Comparison of ENCODE assay signal across 15 mouse cellular contexts in the genomic region with DNA sequence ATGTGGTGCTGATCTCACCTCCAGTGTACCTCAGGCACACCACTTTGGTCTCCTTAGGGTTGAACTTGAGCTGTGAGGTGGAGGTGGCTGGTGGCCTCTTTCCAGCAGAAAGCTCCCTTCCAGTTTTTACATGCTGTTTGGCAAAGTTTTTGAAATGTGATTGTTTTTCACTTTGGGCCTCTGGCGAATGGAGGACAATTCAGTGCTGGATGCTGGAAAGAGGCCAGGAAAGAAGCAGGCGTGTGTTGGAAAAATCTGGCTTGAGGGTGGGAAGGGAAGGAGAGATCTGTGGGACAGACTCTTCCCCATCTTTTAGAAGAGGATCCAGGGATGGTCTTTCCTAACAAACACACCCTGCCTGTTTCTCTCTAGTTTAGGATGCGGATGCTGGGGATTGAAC. TPM values are rescaled to one million over a fixed set of nuclear protein-coding genes. Genes with fewer than 3 reads are reported as not detected.
DNase-seq lines count a peak whose midpoint lies in the region; ATAC-seq and TF ChIP-seq lines count a peak whose summit lies in the region.
"Had no signal": no experiment of that assay in that cellular context is flagged by ENCODE, and none has a peak within 500 bp of the region (broad histone marks: within the 10 kb centered on the region; RNA-seq: fewer than 3 reads in every experiment).

No protein-coding gene starts in this region.

- no peak for DNase-seq in embryonic facial prominence, embryonic 10.5 days (ENCODE audit: low spot score)
- peak; percentile 75 for DNase-seq in lung, embryonic 14.5 days
- DNase-seq in lung, postnatal 36 days: no peak
- peak; percentile 28 for DNase-seq in lung, postnatal 14 days
- DNase-seq in forebrain, postnatal 0 days: no peak
- DNase-seq: adrenal gland, postnatal 10 days; cerebellum, postnatal 25 days; kidney, adult 11 months; liver, embryonic 13.5 days had no signal

- no peaks in the 10 kb centered on the region for H3K27me3 ChIP-seq in embryonic facial prominence, embryonic 13.5 days
- no peaks in the 10 kb centered on the region for H3K27me3 ChIP-seq in embryonic facial prominence, embryonic 10.5 days (replicated peaks; ENCODE audit: low read depth, poor library complexity, severe bottlenecking)
- no peaks in the 10 kb centered on the region for H3K27me3 ChIP-seq in lung, embryonic 14.5 days (ENCODE audit: insufficient read depth, low read length)
- H3K27me3 ChIP-seq in heart, embryonic 16.5 days (ENCODE audit: control insufficient read depth, insufficient read depth, low read length): no peaks in the 10 kb centered on the region
- H3K27me3 ChIP-seq in forebrain, postnatal 0 days (ENCODE audit: insufficient read depth, low read length): no peaks in the 10 kb centered on the region
- H3K27me3 ChIP-seq: liver, embryonic 13.5 days had no signal

- H3K4me1 ChIP-seq in embryonic facial prominence, embryonic 13.5 days: peaks cover 25% of the 10 kb centered on the region
- peaks cover 20% of the 10 kb centered on the region for H3K4me1 ChIP-seq in embryonic facial prominence, embryonic 10.5 days
- H3K4me1 ChIP-seq in lung, embryonic 14.5 days (ENCODE audit: insufficient read depth): 0 out of 2 replicates have a peak, but pooled peaks cover 4% of the 10 kb centered on the region
- H3K4me1 ChIP-seq in heart, embryonic 16.5 days (ENCODE audit: control insufficient read depth, insufficient read depth, low read length): peaks cover 9% of the 10 kb centered on the region
- no peaks in the 10 kb centered on the region; the same call in 1 of the 2 replicates for H3K4me1 ChIP-seq in forebrain, postnatal 0 days (ENCODE audit: insufficient read depth)

- H3K27ac ChIP-seq in embryonic facial prominence, embryonic 13.5 days: peak overlapping the region; percentile 49; the same call in 1 of the 2 replicates
- no peak overlapping the region for H3K27ac ChIP-seq in embryonic facial prominence, embryonic 10.5 days (replicated peaks)
- H3K27ac ChIP-seq in lung, embryonic 14.5 days (ENCODE audit: low read depth): peak overlapping the region; percentile 13; the same call in 1 of the 2 replicates
- peak overlapping the region; percentile 21 for H3K27ac ChIP-seq in heart, embryonic 16.5 days (ENCODE audit: low read length)
- H3K27ac ChIP-seq in forebrain, postnatal 0 days (ENCODE audit: low read depth, low read length): no peak overlapping the region
- H3K27ac ChIP-seq: left cerebral cortex, adult 2 months; liver, embryonic 13.5 days had no signal

- no peaks in the 10 kb centered on the region for H3K9me3 ChIP-seq in embryonic facial prominence, embryonic 13.5 days
- H3K9me3 ChIP-seq in embryonic facial prominence, embryonic 10.5 days: no peaks in the 10 kb centered on the region
- H3K9me3 ChIP-seq in lung, embryonic 14.5 days (ENCODE audit: low read depth, low read length): no peaks in the 10 kb centered on the region
- no peaks in the 10 kb centered on the region for H3K9me3 ChIP-seq in heart, embryonic 16.5 days (replicated peaks; ENCODE audit: control insufficient read depth, low read length)
- no peaks in the 10 kb centered on the region for H3K9me3 ChIP-seq in forebrain, postnatal 0 days (ENCODE audit: low read length)
- H3K9me3 ChIP-seq: liver, embryonic 13.5 days had no signal

- no peak for TF ChIP-seq CTCF in lung, embryonic 14.5 days (IDR thresholded peaks at IDR 0.05; ENCODE audit: low read depth)
- no peak for TF ChIP-seq CTCF in forebrain, postnatal 0 days (IDR thresholded peaks at IDR 0.05; ENCODE audit: low read depth)

- H3K9ac ChIP-seq in embryonic facial prominence, embryonic 13.5 days: no peak overlapping the region; the same call in 1 of the 2 replicates
- H3K9ac ChIP-seq in lung, embryonic 14.5 days: no peak overlapping the region
- no peak overlapping the region for H3K9ac ChIP-seq in heart, embryonic 16.5 days (ENCODE audit: low read length)
- no peak overlapping the region for H3K9ac ChIP-seq in forebrain, postnatal 0 days
- H3K9ac ChIP-seq: liver, embryonic 13.5 days had no signal

- H3K4me2 ChIP-seq in embryonic facial prominence, embryonic 13.5 days: no peak overlapping the region
- H3K4me2 ChIP-seq in lung, embryonic 14.5 days: no peak overlapping the region
- H3K4me2 ChIP-seq in heart, embryonic 16.5 days (ENCODE audit: low read depth, low read length): no peak overlapping the region
- H3K4me2 ChIP-seq in forebrain, postnatal 0 days (ENCODE audit: low read depth): no peak overlapping the region
- H3K4me2 ChIP-seq: liver, embryonic 13.5 days had no signal

- 0 out of 2 replicates have a peak, but pooled peaks cover 3% of the 10 kb centered on the region for H3K36me3 ChIP-seq in embryonic facial prominence, embryonic 13.5 days
- peaks cover 18% of the 10 kb centered on the region; the same call in 1 of the 2 replicates for H3K36me3 ChIP-seq in embryonic facial prominence, embryonic 10.5 days (replicated peaks)
- H3K36me3 ChIP-seq in lung, embryonic 14.5 days (ENCODE audit: insufficient read depth): no peaks in the 10 kb centered on the region
- H3K36me3 ChIP-seq in heart, embryonic 16.5 days (ENCODE audit: control insufficient read depth, insufficient read depth): no peaks in the 10 kb centered on the region
- H3K36me3 ChIP-seq in forebrain, postnatal 0 days (ENCODE audit: insufficient read depth): 0 out of 2 replicates have a peak, but pooled peaks cover 3% of the 10 kb centered on the region

- WGBS in embryonic facial prominence, embryonic 13.5 days: 70% methylated on average over 3 of the region's 3 CpGs
- WGBS in embryonic facial prominence, embryonic 10.5 days: 89% methylated on average over 3 of the region's 3 CpGs
- WGBS in lung, embryonic 14.5 days: 56% methylated on average over 3 of the region's 3 CpGs
- 51% methylated on average over 3 of the region's 3 CpGs for WGBS in heart, embryonic 16.5 days
- WGBS in forebrain, postnatal 0 days: 54% methylated on average over 3 of the region's 3 CpGs

- no peak overlapping the region for H3K4me3 ChIP-seq in embryonic facial prominence, embryonic 13.5 days
- H3K4me3 ChIP-seq in embryonic facial prominence, embryonic 10.5 days: no peak overlapping the region
- H3K4me3 ChIP-seq in lung, embryonic 14.5 days (ENCODE audit: low read depth, low read length): no peak overlapping the region
- no peak overlapping the region for H3K4me3 ChIP-seq in heart, embryonic 16.5 days (ENCODE audit: low read length)
- no peak overlapping the region for H3K4me3 ChIP-seq in forebrain, postnatal 0 days (ENCODE audit: low read depth, low read length)
- H3K4me3 ChIP-seq: left cerebral cortex, adult 2 months; liver, embryonic 13.5 days; myocyte had no signal

- no peak for ATAC-seq in embryonic facial prominence, embryonic 13.5 days (ENCODE audit: insufficient number of reproducible peaks, insufficient read depth, low FRiP score, low TSS enrichment, low read depth)
- ATAC-seq in lung, embryonic 14.5 days (ENCODE audit: insufficient read depth): no peak
- ATAC-seq in heart, embryonic 16.5 days (replicated peaks; ENCODE audit: extremely low read depth, insufficient read depth, low FRiP score): 0 out of 2 replicates have a peak, but pooled peaks have one; percentile 21
- ATAC-seq in CD4-positive, CD25-positive, alpha-beta regulatory T cell, adult 4 months: no peak
- ATAC-seq in forebrain, postnatal 0 days: no peak
- ATAC-seq: forebrain, embryonic 16.5 days had no signal

RNA-seq across cellular contexts. Expression of gene Wwp2, which starts 8.5 kb away (rescaled TPM):
- polyA plus RNA-seq in embryonic facial prominence, embryonic 13.5 days (2015; fragmentation: Nextera tagmentation; extraction: Ambion mirVana): 158 and 211 TPM in 2 replicates
- 62.2 and 67.5 TPM in 2 replicates for polyA plus RNA-seq in embryonic facial prominence, embryonic 10.5 days (2016; fragmentation: Nextera tagmentation; extraction: Ambion mirVana)
- polyA plus RNA-seq in lung, embryonic 14.5 days (2014; fragmentation: Nextera tagmentation; extraction: Ambion mirVana): 47.7 and 48.2 TPM in 2 replicates
- polyA plus RNA-seq in heart, embryonic 16.5 days (2015; fragmentation: Nextera tagmentation; extraction: Ambion mirVana): 30.3 and 31.4 TPM in 2 replicates
- 100 to 1,000 TPM; 117 to 187 TPM for polyA plus RNA-seq in CD4-positive, CD25-positive, alpha-beta regulatory T cell, adult 4 months (2017; shearing (Covaris generic))
- 29.7 and 37.0 TPM in 2 replicates for total RNA-seq in forebrain, postnatal 0 days (2014; rRNA removed)
- polyA plus RNA-seq in forebrain, postnatal 0 days (2015; fragmentation: Nextera tagmentation; extraction: Ambion mirVana): 30.2 and 34.9 TPM in 2 replicates

RNA-seq across cellular contexts. Expression of gene Nob1, which starts 19.8 kb away (rescaled TPM):
- 96.8 and 106 TPM in 2 replicates for polyA plus RNA-seq in embryonic facial prominence, embryonic 13.5 days (2015; fragmentation: Nextera tagmentation; extraction: Ambion mirVana)
- 104 and 106 TPM in 2 replicates for polyA plus RNA-seq in embryonic facial prominence, embryonic 10.5 days (2016; fragmentation: Nextera tagmentation; extraction: Ambion mirVana)
- 73.9 and 82.0 TPM in 2 replicates for polyA plus RNA-seq in lung, embryonic 14.5 days (2014; fragmentation: Nextera tagmentation; extraction: Ambion mirVana)
- polyA plus RNA-seq in heart, embryonic 16.5 days (2015; fragmentation: Nextera tagmentation; extraction: Ambion mirVana): 55.1 and 55.5 TPM in 2 replicates
- polyA plus RNA-seq in CD4-positive, CD25-positive, alpha-beta regulatory T cell, adult 4 months (2017; shearing (Covaris generic)): 10 to 100 TPM; 67.5 to 74.4 TPM
- 25.9 and 29.7 TPM in 2 replicates for total RNA-seq in forebrain, postnatal 0 days (2014; rRNA removed)
- 43.6 and 56.0 TPM in 2 replicates for polyA plus RNA-seq in forebrain, postnatal 0 days (2015; fragmentation: Nextera tagmentation; extraction: Ambion mirVana)

RNA-seq across cellular contexts. Expression of gene Nqo1, which starts 41.6 kb away (rescaled TPM):
- polyA plus RNA-seq in embryonic facial prominence, embryonic 13.5 days (2015; fragmentation: Nextera tagmentation; extraction: Ambion mirVana): 21.8 and 25.0 TPM in 2 replicates
- 6.7 and 7.8 TPM in 2 replicates for polyA plus RNA-seq in embryonic facial prominence, embryonic 10.5 days (2016; fragmentation: Nextera tagmentation; extraction: Ambion mirVana)
- polyA plus RNA-seq in lung, embryonic 14.5 days (2014; fragmentation: Nextera tagmentation; extraction: Ambion mirVana): 10.9 TPM in 2 replicates
- polyA plus RNA-seq in heart, embryonic 16.5 days (2015; fragmentation: Nextera tagmentation; extraction: Ambion mirVana): 19.3 and 31.6 TPM in 2 replicates
- 1 to 10 TPM; 1.0 to 1.3 TPM for polyA plus RNA-seq in CD4-positive, CD25-positive, alpha-beta regulatory T cell, adult 4 months (2017; shearing (Covaris generic))
- total RNA-seq in forebrain, postnatal 0 days (2014; rRNA removed): 8.7 and 10.3 TPM in 2 replicates
- 13.2 and 13.6 TPM in 2 replicates for polyA plus RNA-seq in forebrain, postnatal 0 days (2015; fragmentation: Nextera tagmentation; extraction: Ambion mirVana)

Comparison
In these comparisons a context has a peak if more than half of its experiments do, and no peak if none do; other contexts are left out.
1. H3K27ac ChIP-seq: peak in embryonic facial prominence, embryonic 13.5 days (single experiment), lung, embryonic 14.5 days (single experiment) and heart, embryonic 16.5 days (single experiment); none in embryonic facial prominence, embryonic 10.5 days (single experiment) and forebrain, postnatal 0 days (single experiment).
2. DNase-seq: peak in lung, embryonic 14.5 days (single experiment) and lung, postnatal 14 days (single experiment); none in embryonic facial prominence, embryonic 10.5 days (single experiment), lung, postnatal 36 days (single experiment) and forebrain, postnatal 0 days (single experiment).